ENCODE assay signal across 31 mouse cellular contexts in genomic region chr2:135637227-135637626, GRCm38 (mm10).
"Had no signal": no experiment of that assay in that cellular context is flagged by ENCODE, and none has a peak within 500 bp of the region (broad histone marks: within the 10 kb centered on the region; RNA-seq: fewer than 3 reads in every experiment).

No protein-coding gene starts in this region.

- H3K9me3 ChIP-seq: limb, embryonic 10.5 days; limb, embryonic 12.5 days; limb, embryonic 13.5 days; limb, embryonic 15.5 days; liver, embryonic 12.5 days; liver, embryonic 13.5 days; liver, embryonic 15.5 days; lung, embryonic 15.5 days; midbrain, embryonic 10.5 days; midbrain, embryonic 12.5 days; midbrain, embryonic 13.5 days; midbrain, embryonic 15.5 days; neural tube, embryonic 12.5 days had no signal

- H3K27me3 ChIP-seq: limb, embryonic 12.5 days; limb, embryonic 13.5 days; limb, embryonic 15.5 days; liver, embryonic 12.5 days; liver, embryonic 13.5 days; liver, embryonic 15.5 days; lung, embryonic 15.5 days; megakaryocyte, embryonic 14.5 days; midbrain, embryonic 12.5 days; midbrain, embryonic 13.5 days; midbrain, embryonic 15.5 days; neural tube, embryonic 12.5 days had no signal

- H3K27ac ChIP-seq: limb, embryonic 10.5 days; limb, embryonic 12.5 days; limb, embryonic 13.5 days; limb, embryonic 15.5 days; liver, embryonic 12.5 days; liver, embryonic 13.5 days; liver, embryonic 14.5 days; liver, embryonic 15.5 days; lung, embryonic 15.5 days; macrophage; midbrain, embryonic 10.5 days; midbrain, embryonic 12.5 days; midbrain, embryonic 13.5 days; midbrain, embryonic 15.5 days; neural tube, embryonic 12.5 days had no signal

- H3K4me3 ChIP-seq: limb, embryonic 10.5 days; limb, embryonic 12.5 days; limb, embryonic 13.5 days; limb, embryonic 15.5 days; liver, embryonic 12.5 days; liver, embryonic 13.5 days; liver, embryonic 15.5 days; lung, embryonic 15.5 days; megakaryocyte, embryonic 14.5 days; midbrain, embryonic 10.5 days; midbrain, embryonic 12.5 days; midbrain, embryonic 13.5 days; midbrain, embryonic 15.5 days; neural tube, embryonic 12.5 days had no signal

- H3K4me2 ChIP-seq: limb, embryonic 12.5 days; limb, embryonic 13.5 days; limb, embryonic 15.5 days; liver, embryonic 11.5 days; liver, embryonic 12.5 days; liver, embryonic 13.5 days; liver, embryonic 15.5 days; lung, embryonic 14.5 days; lung, embryonic 15.5 days; midbrain, embryonic 11.5 days; midbrain, embryonic 12.5 days; midbrain, embryonic 13.5 days; midbrain, embryonic 15.5 days; neural tube, embryonic 12.5 days had no signal

- DNase-seq: left cerebral cortex, postnatal 4 days; liver; liver, embryonic 13.5 days; liver, postnatal 0 days; lung, adult 18-20 months; lung, adult 2 months; lung, embryonic 14.5 days; lung, postnatal 10 days; lung, postnatal 14 days; lung, postnatal 36 days; lung, postnatal 4 days; midbrain, embryonic 14.5 days had no signal

- H3K4me1 ChIP-seq: limb, embryonic 10.5 days; limb, embryonic 12.5 days; limb, embryonic 13.5 days; limb, embryonic 15.5 days; liver, embryonic 12.5 days; liver, embryonic 13.5 days; liver, embryonic 15.5 days; lung, embryonic 15.5 days; megakaryocyte, embryonic 14.5 days; midbrain, embryonic 10.5 days; midbrain, embryonic 12.5 days; midbrain, embryonic 13.5 days; midbrain, embryonic 15.5 days had no signal

- ATAC-seq: liver, embryonic 12.5 days; liver, postnatal 0 days; lung, postnatal 0 days; midbrain, embryonic 13.5 days; midbrain, embryonic 15.5 days; midbrain, embryonic 16.5 days had no signal

- H3K36me3 ChIP-seq: limb, embryonic 10.5 days; limb, embryonic 12.5 days; limb, embryonic 13.5 days; limb, embryonic 15.5 days; liver, embryonic 12.5 days; liver, embryonic 13.5 days; liver, embryonic 15.5 days; lung, embryonic 15.5 days; midbrain, embryonic 10.5 days; midbrain, embryonic 12.5 days; midbrain, embryonic 13.5 days; midbrain, embryonic 15.5 days; neural tube, embryonic 12.5 days had no signal

- H3K9ac ChIP-seq: limb, embryonic 12.5 days; limb, embryonic 13.5 days; limb, embryonic 15.5 days; liver, embryonic 12.5 days; liver, embryonic 13.5 days; liver, embryonic 14.5 days; liver, embryonic 15.5 days; liver, postnatal 0 days; lung, embryonic 14.5 days; lung, embryonic 15.5 days; midbrain, embryonic 12.5 days; midbrain, embryonic 13.5 days; midbrain, embryonic 15.5 days; neural tube, embryonic 12.5 days had no signal
